Mouse (Mus musculus): ENCODE measurements around the gene Slc28a3. TPM values are rescaled to one million over a fixed set of nuclear protein-coding genes. Genes with fewer than 3 reads are reported as not detected.
A peak's percentile ranks its signal among the peaks of the same experiment; 100 is the strongest.

Slc28a3 gene
- polyA plus RNA-seq, 1 experiment from 2014 or later: 2.3 TPM

DNA sequence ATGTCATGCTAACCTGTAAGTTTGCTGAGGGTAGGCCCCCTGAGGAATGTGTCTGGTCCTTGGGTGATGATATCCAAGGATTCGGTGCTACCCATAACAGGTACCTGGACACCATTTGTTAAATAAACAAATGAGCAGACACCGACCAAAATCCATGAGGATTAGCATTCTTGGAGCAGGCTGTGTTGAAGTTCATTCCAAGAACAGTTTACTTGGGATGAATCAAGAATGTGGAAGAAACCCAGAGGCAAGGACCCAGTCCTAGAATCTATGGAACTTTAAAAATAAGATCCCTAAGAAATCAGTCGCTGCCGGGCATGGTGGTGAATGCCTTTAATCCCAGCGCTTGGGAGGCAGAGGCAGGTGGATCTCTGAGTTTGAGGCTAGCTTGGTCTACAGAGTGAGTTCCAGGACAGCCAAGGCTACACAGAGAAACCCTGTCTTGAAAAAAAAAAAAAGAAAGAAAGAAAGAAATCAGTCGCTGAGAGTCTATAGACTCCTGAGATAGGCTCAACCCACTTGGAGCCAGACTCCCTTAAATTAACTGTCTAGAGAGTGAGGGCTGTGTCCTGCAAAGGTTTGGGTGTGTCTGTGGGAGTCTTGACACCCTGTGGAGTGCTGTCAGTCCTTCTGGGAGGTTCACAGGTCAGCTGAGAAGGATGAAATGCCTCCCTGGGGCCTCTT, 73.3 kb downstream of the Slc28a3 start:
- H3K27ac ChIP-seq (ENCODE audit: low read length): no peak overlapping the region
- no peak for ATAC-seq (ENCODE audit: insufficient read depth, low FRiP score)
- no peak overlapping the region for H3K9ac ChIP-seq (ENCODE audit: low read length)
- no peaks in the 10 kb centered on the region for H3K27me3 ChIP-seq (ENCODE audit: control insufficient read depth, insufficient read depth, low read length)
- no peak overlapping the region for H3K4me3 ChIP-seq (replicated peaks; ENCODE audit: low read length)
- no peaks in the 10 kb centered on the region for H3K36me3 ChIP-seq (ENCODE audit: control insufficient read depth, insufficient read depth, low read length)
- no peaks in the 10 kb centered on the region for H3K4me1 ChIP-seq (ENCODE audit: control insufficient read depth, insufficient read depth, low read length)
- 88% methylated on average over 6 of the region's 6 CpGs for WGBS
- H3K9me3 ChIP-seq (replicated peaks; ENCODE audit: control insufficient read depth, low read length): no peaks in the 10 kb centered on the region
- no peak overlapping the region for H3K4me2 ChIP-seq (ENCODE audit: low read depth, low read length)

DNA sequence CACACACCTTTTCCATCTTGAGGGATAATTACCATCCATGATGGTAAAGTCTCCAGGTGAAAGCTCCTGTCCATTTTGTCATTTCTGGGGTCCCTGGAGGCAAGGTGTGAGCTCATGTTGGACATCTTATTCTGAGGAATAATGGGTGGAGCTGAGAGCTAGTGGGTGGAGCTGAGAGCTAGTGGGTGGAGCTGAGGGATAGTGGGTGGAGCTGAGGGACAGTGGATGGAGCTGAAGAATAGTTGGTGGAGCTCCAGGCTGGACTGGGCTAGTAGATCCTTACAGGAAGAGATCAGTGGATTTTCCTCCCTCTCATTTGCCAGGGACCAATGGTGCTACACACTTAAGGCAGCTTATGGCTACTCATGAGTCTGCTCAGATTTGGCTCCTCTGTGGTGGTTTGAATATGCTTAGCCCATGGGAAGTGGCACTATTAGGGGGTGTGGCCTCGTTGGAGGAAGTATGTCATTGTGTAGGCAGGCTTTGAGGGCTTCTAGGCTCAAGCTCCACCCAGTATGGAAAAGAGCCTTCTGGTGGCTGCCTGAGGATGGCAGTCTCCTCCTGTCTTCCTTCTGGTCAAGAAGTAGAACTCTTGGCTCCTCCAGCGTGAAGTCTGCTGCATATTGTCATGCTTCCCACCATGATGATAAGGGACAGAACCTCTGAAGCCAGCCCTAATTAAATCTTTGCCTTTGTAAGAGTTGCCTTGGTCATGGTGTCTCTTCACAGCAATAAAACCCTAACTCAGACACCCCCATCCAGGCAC, 74.0 kb downstream of the Slc28a3 start:
- H3K27ac ChIP-seq (ENCODE audit: low read length): no peak overlapping the region
- ATAC-seq (ENCODE audit: insufficient read depth, low FRiP score): no peak
- 81% methylated on average over 2 of the region's 2 CpGs for WGBS
- no peaks in the 10 kb centered on the region for H3K4me1 ChIP-seq (ENCODE audit: control insufficient read depth, insufficient read depth, low read length)
- H3K36me3 ChIP-seq (ENCODE audit: control insufficient read depth, insufficient read depth, low read length): no peaks in the 10 kb centered on the region
- H3K4me2 ChIP-seq (ENCODE audit: low read depth, low read length): no peak overlapping the region
- no peaks in the 10 kb centered on the region for H3K27me3 ChIP-seq (ENCODE audit: control insufficient read depth, insufficient read depth, low read length)
- H3K4me3 ChIP-seq (replicated peaks; ENCODE audit: low read length): no peak overlapping the region
- no peaks in the 10 kb centered on the region for H3K9me3 ChIP-seq (replicated peaks; ENCODE audit: control insufficient read depth, low read length)
- H3K9ac ChIP-seq (ENCODE audit: low read length): no peak overlapping the region

DNA sequence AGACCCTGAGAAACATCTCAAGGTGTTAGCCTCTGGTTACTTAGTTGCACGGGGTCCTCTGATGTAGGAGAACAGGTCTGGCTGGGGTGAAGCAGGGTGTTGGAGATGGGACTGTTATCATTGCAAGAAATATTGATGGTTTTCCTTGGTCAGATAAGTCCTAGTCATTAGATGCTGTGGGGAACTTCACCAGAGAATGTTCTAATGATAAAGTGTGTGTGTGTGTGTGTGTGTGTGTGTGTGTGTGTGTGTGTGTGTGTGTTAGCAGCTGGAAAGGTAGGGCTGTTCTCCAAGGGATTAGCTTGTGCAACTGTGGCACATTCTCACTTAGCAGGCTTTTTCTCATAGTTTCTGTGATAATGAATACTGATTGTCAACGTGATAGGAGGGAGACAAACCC, 75.4 kb downstream of the Slc28a3 start:
- Histone ChIP-seq H3K27me3 (ENCODE audit: control insufficient read depth, insufficient read depth, low read length) (no peaks in the 10 kb centered on the region), H3K9ac (ENCODE audit: low read length) (no peak overlapping the region), H3K27ac (ENCODE audit: low read length) (no peak overlapping the region), H3K9me3 (replicated peaks; ENCODE audit: control insufficient read depth, low read length) (no peaks in the 10 kb centered on the region), H3K4me3 (replicated peaks; ENCODE audit: low read length) (no peak overlapping the region), H3K4me1 (ENCODE audit: control insufficient read depth, insufficient read depth, low read length) (no peaks in the 10 kb centered on the region), H3K36me3 (ENCODE audit: control insufficient read depth, insufficient read depth, low read length) (no peaks in the 10 kb centered on the region), H3K4me2 (ENCODE audit: low read depth, low read length) (no peak overlapping the region)
- WGBS: 49% methylated on average over 2 of the region's 2 CpGs
- no peak for ATAC-seq (ENCODE audit: insufficient read depth, low FRiP score)

DNA sequence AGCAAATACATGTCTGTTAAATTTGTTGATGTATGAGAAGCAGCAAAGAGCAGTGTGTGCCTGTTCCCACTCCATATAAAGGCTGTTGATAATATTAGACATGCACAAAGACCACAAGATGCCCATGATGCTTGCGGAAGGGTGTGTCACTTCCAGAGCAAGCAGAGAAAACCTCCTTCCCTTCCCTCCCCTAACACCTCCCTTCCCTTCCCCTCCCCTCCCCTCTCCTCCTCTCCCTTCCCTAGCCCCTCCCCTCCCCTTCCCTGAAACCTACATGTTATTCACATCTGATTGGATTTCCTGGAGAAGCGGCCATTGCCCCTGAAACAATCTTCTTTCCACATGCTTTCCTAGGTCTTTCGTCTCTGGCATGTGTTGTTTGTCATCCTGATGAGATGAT, 75.8 kb downstream of the Slc28a3 start:
- ATAC-seq (ENCODE audit: insufficient read depth, low FRiP score): no peak
- H3K4me2 ChIP-seq (ENCODE audit: low read depth, low read length): no peak overlapping the region
- no peaks in the 10 kb centered on the region for H3K4me1 ChIP-seq (ENCODE audit: control insufficient read depth, insufficient read depth, low read length)
- H3K27ac ChIP-seq (ENCODE audit: low read length): no peak overlapping the region
- WGBS: 61% methylated on average over 3 of the region's 3 CpGs
- H3K27me3 ChIP-seq (ENCODE audit: control insufficient read depth, insufficient read depth, low read length): no peaks in the 10 kb centered on the region
- no peak overlapping the region for H3K4me3 ChIP-seq (replicated peaks; ENCODE audit: low read length)
- H3K9me3 ChIP-seq (replicated peaks; ENCODE audit: control insufficient read depth, low read length): no peaks in the 10 kb centered on the region
- no peaks in the 10 kb centered on the region for H3K36me3 ChIP-seq (ENCODE audit: control insufficient read depth, insufficient read depth, low read length)
- H3K9ac ChIP-seq (ENCODE audit: low read length): no peak overlapping the region

DNA sequence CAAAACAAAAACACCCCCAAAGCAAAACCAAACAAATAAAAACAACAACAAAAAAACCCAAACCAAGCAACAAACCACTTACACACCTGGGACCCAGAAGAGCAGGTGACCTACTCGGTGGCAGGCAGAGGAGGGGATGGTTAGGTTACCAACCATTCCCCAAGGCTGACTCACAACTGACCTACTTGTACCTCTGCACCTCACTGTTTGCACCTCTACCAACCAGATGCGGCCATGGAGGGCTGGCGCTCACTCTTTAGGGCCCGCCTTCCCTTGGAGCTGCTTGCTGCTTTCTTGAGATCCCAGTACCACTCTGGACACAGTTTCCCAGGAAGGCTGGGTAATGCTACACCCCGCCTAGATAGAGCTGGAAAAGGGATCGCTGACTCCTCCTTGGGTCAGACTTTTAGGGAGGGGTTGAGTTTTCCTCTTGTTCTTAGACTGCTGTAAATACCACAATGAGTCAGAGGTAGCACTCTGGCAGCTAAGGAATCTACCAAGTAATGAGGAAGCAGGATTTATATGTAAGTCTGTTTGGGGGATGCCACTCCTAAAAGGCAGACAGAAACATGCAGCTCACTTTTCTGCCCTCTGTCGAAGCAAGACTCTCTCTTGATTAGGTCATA, 76.3 kb downstream of the Slc28a3 start:
- Histone ChIP-seq H3K27ac (ENCODE audit: low read length) (no peak overlapping the region), H3K36me3 (ENCODE audit: control insufficient read depth, insufficient read depth, low read length) (no peaks in the 10 kb centered on the region), H3K4me2 (ENCODE audit: low read depth, low read length) (no peak overlapping the region), H3K4me1 (ENCODE audit: control insufficient read depth, insufficient read depth, low read length) (no peaks in the 10 kb centered on the region), H3K27me3 (ENCODE audit: control insufficient read depth, insufficient read depth, low read length) (no peaks in the 10 kb centered on the region), H3K4me3 (replicated peaks; ENCODE audit: low read length) (no peak overlapping the region), H3K9me3 (replicated peaks; ENCODE audit: control insufficient read depth, low read length) (no peaks in the 10 kb centered on the region), H3K9ac (ENCODE audit: low read length) (no peak overlapping the region)
- WGBS: 60% methylated on average over 7 of the region's 7 CpGs
- ATAC-seq (ENCODE audit: insufficient read depth, low FRiP score): no peak

DNA sequence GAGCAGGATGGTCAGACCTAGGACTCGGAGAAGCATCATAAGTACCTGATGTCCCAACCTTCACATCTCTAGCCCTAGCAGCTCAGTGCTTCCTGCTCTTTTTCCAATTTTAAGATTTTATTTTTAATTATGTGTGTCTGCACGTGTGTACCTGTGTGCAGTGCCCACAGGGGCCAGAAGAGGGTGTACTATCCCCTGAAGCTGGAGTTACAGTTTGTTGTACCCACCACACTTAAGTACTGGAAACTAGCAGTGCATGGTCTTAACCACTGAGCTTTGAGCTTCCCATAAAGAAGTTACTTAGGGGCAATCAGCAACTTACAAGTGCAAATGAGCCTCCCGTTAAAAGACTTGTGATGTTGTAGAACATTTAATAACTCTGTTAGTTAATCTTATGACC, 86.1 kb downstream of the Slc28a3 start:
- H3K4me2 ChIP-seq (ENCODE audit: low read depth, low read length): no peak overlapping the region
- no peak overlapping the region for H3K4me3 ChIP-seq (replicated peaks; ENCODE audit: low read length)
- no peak for ATAC-seq (ENCODE audit: insufficient read depth, low FRiP score)
- H3K27me3 ChIP-seq (ENCODE audit: control insufficient read depth, insufficient read depth, low read length): peaks cover 5% of the 10 kb centered on the region
- H3K4me1 ChIP-seq (ENCODE audit: control insufficient read depth, insufficient read depth, low read length): peaks cover 9% of the 10 kb centered on the region
- no peaks in the 10 kb centered on the region for H3K36me3 ChIP-seq (ENCODE audit: control insufficient read depth, insufficient read depth, low read length)
- H3K9ac ChIP-seq (ENCODE audit: low read length): no peak overlapping the region
- no peak overlapping the region for H3K27ac ChIP-seq (ENCODE audit: low read length)
- WGBS: 84% methylated on average over 3 of the region's 3 CpGs
- no peaks in the 10 kb centered on the region for H3K9me3 ChIP-seq (replicated peaks; ENCODE audit: control insufficient read depth, low read length)

DNA sequence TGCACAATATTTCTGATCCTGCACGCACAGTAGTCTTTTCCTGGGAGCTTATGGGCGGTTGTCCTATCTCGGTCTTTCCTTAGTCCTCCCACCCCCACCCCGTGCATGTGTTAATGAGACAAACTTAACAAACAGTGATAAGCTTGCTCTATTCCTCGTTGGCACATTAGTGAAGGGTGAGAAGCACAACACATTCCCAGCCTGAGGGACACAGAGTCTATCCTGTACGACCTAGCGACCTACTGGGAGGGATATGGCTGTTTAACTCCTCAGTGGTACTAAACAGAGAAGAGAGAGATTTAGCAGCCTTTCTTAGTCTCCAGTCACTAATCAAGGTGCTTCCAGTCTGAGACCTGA, 86.9 kb downstream of the Slc28a3 start:
- H3K36me3 ChIP-seq (ENCODE audit: control insufficient read depth, insufficient read depth, low read length): no peaks in the 10 kb centered on the region
- H3K27ac ChIP-seq (ENCODE audit: low read length): no peak overlapping the region
- no peak overlapping the region for H3K4me3 ChIP-seq (replicated peaks; ENCODE audit: low read length)
- peaks cover 9% of the 10 kb centered on the region for H3K4me1 ChIP-seq (ENCODE audit: control insufficient read depth, insufficient read depth, low read length)
- H3K9ac ChIP-seq (ENCODE audit: low read length): no peak overlapping the region
- ATAC-seq (ENCODE audit: insufficient read depth, low FRiP score): no peak
- WGBS: 35% methylated on average over 7 of the region's 7 CpGs
- H3K4me2 ChIP-seq (ENCODE audit: low read depth, low read length): 0 out of 2 replicates have a peak overlapping the region, but pooled peaks have one; percentile 45
- H3K9me3 ChIP-seq (replicated peaks; ENCODE audit: control insufficient read depth, low read length): no peaks in the 10 kb centered on the region
- peaks cover 5% of the 10 kb centered on the region for H3K27me3 ChIP-seq (ENCODE audit: control insufficient read depth, insufficient read depth, low read length)

DNA sequence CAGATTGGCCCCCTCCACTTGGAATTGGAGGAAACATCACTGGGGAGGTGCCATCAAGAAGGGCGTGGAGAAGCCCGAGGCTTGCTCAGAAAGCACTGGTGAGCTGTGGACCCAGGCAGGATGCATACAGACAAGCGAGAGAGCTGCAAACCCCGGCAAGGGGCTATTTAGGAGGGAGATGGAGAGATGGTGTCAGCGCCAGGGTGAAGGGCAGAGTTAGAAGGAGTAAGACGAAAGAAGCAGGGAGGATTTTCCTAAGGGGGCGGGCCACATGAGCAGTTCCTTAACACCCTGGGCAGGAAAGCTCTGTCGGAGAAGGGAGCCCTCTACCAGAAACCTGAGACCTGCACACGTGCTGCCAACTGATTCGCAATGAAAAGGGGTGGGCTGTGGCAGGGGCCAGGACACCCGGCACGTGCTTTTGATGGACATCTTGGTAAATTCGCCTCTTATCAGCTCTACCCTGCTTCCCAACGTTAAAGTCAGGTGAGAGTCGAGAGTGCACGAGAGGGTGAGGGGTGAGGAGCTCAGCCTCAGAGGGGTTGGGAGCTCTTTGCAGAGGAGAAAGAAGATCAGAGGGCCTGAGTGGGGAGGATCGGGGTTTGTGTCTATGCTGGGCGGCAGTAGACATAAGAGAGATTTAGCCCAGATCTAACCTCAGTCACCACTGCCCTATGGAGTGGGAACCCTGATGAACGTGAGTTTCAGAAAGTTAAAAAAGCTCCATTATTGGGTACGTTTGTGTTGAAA, 87.5 kb downstream of the Slc28a3 start:
- Histone ChIP-seq H3K4me1 (ENCODE audit: control insufficient read depth, insufficient read depth, low read length) (peaks cover 9% of the 10 kb centered on the region), H3K27me3 (ENCODE audit: control insufficient read depth, insufficient read depth, low read length) (peaks cover 5% of the 10 kb centered on the region), H3K36me3 (ENCODE audit: control insufficient read depth, insufficient read depth, low read length) (no peaks in the 10 kb centered on the region), H3K4me2 (ENCODE audit: low read depth, low read length) (peak overlapping the region; percentile 45), H3K27ac (ENCODE audit: low read length) (no peak overlapping the region), H3K9ac (ENCODE audit: low read length) (peak overlapping the region; percentile 26; the same call in 1 of the 2 replicates), H3K4me3 (replicated peaks; ENCODE audit: low read length) (peak overlapping the region; percentile 20), H3K9me3 (replicated peaks; ENCODE audit: control insufficient read depth, low read length) (no peaks in the 10 kb centered on the region)
- WGBS: 6% methylated on average over 20 of the region's 20 CpGs
- peak; percentile 71 for ATAC-seq (ENCODE audit: insufficient read depth, low FRiP score)
